Mouse (Mus musculus): Measurements from ENCODE around the gene Slc35g1.
"Not testable (repeated sequence)": the region's sequence is repeated elsewhere in the genome, so short reads cannot be mapped to it uniquely, and the experiment has no call there.

Gene Slc35g1

DNA sequence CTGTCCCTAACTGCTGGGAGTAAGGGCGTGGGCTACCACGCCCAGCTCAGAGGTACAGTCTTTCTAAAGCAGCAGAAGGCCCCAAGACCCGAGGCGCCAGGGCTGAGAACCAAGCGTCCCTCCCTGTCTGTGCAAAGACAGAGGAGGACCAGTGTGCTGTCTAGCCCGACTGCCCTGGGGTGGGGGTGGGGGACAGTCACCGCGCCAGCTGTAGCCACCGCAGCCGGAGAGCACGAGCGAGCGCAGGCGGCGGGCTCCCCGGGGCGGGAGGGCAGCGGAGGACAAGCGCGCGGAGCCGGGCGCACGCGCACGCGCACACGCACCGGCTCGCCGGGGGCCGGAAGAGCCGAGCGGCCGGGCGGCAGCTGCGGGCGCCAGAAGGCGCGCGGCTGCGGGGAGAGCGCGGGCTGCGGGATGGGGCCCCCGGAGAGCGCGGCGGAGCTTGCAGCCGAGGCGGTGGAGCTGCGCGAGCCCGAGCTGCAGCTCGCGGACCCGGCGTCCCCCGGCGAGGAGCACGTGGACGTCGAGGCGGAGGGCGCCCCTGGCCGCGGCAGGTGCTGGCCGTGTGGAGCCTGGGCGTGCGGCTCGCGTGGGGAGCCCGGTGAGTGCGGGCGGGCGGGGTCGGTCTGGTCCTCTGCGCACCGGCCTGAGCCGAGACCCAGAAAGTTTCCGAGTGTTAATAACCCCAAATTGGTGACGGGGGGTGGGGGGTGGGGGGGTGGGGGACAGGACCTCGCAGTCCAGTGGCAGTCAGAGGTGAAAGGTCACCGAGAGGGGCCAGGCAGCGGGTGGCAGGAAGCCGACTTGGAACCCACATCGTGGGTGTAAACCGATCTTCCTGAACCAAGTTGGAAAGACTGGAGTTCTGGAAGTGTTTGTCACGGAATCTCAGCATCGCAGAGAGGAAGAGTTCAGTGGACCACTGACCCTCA, at the start of gene Slc35g1:
Slc35g1 (plus strand) TSS at position 280 of the 932 bp plus-strand sequence.
- peak in 1 of 2 experiments; percentile 48 for DNase-seq (ENCODE audit: low spot score in 2 of 2)

DNA sequence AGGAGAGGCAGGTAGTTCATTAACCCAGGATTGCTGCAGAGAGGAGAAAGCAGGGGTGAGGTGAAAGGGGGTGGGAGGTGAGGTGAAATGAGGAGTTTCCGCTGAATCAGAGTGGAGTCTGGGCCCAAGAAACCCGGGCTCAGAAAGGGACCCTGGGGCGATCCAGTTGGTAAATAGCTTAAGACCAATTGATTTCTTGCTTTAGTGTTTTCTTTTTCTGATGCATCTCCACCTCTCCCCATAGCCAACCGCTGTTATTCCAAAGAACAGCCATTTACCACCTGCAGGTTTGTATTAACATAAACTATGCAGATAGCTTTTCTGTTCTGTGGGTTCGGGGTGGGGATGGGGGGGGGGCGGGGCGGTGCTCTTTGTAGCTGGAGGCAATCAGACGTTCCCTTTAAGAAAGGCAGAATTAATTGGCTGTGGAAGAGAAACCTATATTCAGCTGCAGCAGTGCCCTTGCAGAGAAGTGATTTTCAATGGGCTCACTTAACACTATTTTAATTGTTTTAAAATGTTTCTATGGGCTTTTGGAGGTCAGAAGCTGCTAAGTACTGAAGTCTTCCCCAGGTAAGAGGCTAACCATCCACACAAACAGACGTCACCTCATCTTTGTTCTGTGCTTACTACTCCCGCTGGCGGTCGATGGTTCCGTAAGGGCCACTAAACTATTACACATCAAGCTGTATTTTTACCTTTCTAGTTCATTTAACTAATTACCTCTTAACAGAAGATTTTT, 47.3 kb upstream of the Slc35g1 start:
- DNase-seq (ENCODE audit: low spot score in 2 of 2), result no peak

DNA sequence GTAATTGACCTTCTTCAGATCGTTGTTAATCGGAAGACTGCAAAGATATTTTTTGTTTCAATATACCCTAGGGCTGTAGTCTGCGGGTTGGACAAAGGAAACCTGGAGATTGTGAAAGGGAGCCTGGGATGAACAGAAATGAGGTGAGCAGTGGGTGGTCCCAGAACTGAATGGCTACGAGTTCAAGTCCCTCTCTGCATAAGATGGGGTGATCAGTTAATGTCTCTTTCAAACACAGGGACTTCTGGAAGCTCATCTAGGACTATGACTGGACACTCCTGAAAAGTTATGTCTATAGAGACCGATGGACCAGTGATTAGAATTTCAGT, 46.8 kb upstream of the Slc35g1 start:
- DNase-seq (ENCODE audit: low spot score in 2 of 2), result no peak

DNA sequence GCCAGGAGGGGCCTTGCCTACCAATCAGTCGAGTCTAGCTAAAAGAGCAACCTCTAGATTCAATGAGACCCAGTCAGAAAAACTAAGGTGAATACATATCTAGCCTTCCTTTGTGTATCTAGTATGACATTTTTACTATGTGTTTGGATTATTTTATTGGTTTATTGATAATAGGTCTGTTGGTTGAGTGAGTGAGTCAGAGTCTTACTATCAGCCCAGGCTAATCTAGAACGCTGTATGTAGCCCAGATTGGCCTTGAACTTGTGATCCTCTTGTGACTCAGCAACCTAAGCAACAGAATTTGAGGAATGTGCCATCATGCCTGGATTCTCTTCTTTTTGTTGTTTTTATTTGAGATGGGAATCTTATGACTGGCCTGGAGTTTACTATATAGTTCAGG, 44.6 kb upstream of the Slc35g1 start:
- DNase-seq (ENCODE audit: low spot score in 2 of 2), result no peak

DNA sequence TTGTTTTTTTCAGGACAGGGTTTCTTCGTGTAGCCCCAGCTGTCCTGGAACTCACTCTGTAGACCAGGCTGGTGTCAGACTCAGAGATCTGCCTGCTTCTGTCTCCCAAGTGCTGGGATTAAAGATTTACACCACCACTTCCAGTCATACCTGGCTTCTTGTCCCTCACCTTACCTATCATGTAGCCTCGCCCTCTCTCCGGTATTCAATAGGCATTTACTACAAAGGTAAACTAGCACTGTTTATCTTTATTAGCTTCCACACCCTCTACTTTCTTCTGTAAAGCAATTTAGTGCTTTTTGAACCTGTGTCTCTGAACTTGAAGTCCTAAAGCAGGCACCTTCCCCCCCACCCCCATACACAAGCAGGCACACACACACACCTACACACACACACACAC, 44.1 kb upstream of the Slc35g1 start:
- no peak for DNase-seq (ENCODE audit: low spot score in 2 of 2)

DNA sequence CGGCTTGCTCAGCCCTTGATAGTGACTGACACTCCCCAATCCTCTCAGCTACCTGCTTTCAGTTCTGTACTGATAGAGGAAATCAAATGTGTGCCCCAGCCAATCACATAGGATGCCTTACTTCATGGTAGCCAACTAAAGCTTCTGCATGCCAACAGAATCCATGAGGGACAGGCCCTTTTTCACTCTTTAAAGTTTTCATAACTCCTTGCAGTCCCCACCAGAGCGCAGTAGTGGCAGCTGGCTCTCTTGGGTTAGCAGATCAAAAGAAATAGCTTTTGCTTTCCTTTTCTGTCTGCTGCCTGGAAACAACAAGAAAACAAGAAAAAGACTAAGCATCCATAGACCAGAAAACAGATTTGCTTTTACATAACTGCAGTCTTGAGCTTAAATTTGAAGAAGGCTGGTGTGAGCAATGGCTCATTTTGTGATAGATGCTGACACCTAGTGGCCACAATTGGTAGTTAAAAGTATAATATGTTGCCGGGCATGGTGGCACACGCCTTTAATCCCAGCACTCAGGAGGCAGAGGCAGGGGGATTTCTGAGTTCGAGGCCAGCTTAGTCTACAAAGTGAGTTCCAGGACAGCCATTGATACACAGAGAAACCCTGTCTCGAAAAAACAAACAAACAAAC, 43.2 kb upstream of the Slc35g1 start:
- no peak for DNase-seq (ENCODE audit: low spot score in 2 of 2)

DNA sequence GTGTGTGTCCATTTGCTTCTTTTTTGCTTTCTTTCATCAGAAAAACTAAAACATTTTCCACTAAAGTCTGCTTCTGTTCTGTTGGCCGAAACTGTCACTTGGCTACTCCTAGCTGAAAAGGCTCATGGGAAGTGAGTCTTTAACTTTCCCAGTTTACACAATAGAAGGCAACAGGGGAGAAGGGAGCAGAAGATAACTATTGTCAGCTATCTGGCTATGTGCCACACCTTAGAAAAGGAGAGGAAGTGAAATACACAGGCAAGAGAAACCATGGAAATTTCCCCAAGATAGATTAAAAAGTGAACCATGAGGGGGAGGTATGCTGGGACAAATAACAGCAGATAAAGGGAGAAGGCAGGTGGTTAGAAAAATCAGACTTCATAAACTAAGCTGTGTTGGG, 41.5 kb upstream of the Slc35g1 start:
- DNase-seq (ENCODE audit: low spot score in 2 of 2), result no peak

DNA sequence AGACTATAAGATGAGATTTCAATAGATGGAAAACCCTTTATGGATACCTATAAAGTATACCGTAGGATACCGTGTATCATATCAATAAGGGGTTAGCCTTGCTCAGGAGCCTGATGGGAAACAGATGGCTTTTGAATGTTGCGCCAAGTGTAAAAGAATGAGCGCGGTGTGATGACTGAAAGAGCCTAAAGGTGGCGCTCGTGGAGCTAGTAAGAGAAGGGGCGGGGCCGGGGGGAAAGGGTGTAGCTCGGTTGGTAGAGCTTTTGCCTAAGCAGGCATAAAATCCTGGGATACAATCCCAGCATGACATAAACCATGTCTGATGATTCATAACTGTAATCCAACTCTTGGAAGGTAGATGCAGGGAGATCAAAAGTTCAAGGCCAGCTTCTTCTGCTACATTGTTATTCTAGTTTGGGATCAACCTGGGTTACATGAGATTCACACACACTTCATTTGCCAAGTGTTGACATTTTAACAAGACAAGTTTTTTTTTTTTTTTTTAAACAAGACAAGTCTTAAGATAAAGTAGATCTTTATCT, 40.9 kb upstream of the Slc35g1 start:
- DNase-seq (ENCODE audit: low spot score in 2 of 2), result no peak

DNA sequence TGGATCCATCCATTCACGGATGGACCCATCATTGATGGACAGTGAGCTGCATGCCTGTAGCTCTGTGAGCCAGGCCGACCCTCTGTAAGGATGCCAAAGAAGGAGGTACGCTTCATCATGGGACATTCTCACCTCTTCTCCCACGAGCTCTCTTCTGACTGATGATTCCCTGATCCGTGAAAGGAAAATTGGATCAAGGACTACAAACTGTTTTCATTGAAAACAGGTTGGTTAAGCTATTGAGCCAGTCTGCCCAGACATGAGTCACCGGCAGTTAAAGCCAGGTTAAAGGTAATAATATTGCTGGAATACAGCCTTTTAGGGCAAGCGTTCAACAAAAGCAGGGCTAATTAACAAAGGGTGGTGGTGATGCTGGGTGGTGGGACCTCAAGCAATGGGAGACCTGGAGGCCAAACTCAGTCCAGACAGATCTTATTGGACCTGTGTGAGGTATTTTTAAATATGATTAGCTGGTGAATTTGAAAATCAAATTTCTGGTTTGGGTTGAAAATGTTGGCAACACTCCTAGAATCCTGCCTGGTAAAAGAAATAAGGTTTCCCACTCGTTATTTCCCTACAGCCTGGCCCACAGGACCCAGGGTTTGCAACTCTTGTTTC, 39.5 kb upstream of the Slc35g1 start:
- peak in 1 of 2 experiments; percentile 19 for DNase-seq (ENCODE audit: low spot score in 2 of 2)

DNA sequence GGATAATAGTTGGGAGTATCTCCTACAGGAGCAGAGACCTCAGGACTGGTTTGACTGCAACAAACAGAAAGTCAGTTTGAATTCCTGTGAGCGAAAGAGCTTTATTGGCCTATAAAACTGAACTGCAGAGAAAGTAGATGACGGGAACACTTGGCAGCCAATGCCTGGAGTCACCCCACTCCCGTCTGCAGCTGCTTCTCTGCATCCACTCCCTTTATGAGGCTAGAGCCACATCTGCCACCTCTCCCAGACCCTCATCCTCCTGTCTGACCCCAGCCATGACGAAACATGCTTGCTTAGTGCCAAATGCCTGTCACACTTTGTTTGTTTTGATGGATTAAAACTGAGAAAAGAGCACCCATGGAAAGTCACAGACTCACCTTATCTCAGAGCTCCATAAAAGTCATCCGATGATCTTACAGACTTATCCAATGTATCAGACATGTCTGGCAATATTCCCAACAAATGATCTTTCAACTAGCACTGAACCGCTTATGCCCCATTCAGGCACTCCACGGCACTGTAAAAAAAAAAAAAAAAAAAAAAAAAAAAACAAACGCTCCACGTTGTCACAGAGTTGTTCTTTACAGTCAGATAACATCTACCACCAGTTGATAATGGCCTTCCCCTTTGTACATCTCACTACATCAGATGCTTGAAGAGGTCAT, 37.7 kb upstream of the Slc35g1 start:
- DNase-seq (ENCODE audit: low spot score in 2 of 2), result no peak

DNA sequence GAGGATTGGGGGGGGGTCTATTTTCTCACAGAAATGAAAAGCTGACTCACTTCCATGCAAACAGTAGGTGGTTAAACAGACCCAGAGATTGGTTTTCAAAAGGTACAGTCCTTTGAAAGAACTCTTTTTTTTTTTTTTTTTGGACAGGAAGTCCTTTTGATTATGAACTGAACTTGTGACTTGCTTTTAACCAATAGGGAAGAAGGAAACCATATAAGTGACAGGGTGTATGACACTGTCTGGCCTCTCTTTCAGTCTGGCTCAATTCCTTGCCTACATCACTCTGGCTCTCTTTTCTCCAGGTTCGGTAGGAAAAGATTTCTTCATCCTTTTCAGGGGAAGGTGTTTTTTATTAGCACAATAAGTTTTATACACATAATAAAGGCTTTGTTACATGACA, 36.5 kb upstream of the Slc35g1 start:
- no peak for DNase-seq (ENCODE audit: low spot score in 2 of 2)

DNA sequence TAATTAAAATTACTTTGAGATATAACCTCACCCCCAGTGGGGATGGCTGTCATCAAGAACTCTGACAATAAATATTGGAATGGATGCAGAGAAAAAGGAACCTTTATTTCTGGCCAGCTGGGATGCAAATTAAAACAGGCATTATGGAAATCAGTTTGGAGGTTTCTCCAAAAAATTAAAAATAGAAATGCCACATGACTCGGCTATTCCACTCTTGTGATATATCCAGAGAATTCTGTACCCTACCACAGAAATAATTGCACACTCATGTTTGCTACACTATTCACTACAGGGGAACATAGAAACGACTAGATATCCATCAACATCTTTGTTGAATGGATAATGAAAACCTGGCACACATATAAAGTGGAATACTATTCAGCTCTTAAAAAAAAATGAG, 33.9 kb upstream of the Slc35g1 start:
- no peak for DNase-seq (ENCODE audit: low spot score in 2 of 2)

DNA sequence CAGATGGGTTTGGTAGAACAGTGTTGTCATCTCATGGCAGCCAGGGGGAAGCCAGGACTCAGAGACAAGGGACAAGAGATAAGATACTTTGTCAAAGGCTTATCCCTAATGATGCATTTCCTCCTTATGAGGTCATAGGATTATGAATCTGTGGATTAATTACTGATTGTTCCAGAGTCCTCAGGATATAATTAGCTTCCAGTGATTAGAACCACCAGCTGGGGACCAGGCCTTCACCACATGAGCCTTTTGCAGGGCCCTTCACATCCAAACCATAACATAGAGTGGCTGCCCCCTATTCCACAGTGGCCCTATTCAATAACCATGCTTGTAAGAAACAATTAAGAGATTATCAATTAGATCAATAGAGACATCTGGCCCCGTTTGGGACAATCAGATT, 32.4 kb upstream of the Slc35g1 start:
- DNase-seq (ENCODE audit: low spot score in 2 of 2), result no peak

DNA sequence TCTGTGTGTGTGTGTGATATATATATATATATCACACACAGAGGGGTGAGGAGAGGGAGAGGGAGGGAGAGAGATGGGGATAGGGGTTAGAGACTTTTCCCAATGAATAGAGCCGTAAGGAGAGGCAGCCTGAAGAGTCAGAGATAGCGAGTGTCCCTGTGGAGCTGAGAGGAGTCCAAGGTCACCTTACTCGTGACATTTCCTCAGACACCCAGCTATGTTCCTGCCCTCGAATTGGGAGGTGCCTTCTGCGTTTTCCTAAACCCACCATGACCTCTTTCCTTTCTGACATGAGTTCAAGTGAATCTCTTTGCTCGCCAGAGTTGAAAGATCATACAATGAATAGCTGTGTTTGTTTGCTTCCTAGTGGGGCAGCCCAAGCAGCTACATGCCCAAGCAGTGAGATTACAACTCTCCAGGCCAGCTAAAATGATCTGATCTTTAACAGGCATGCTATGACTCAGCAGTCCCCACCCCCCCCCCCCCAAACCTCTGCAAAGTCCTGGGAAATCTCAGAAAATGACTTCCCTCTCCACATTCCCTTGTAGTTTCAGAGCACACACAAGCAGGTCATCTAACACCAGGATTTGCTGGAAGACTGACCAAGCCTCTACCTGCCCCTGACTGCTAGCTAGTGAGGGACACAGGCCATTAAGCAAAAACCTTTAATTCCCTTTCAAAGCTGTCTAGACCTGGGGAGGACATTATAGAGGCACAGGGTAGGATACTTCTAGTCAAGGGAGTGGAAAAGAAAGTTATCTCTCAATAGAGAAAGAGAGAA, 31.7 kb upstream of the Slc35g1 start:
- no peak for DNase-seq (ENCODE audit: low spot score in 2 of 2)

DNA sequence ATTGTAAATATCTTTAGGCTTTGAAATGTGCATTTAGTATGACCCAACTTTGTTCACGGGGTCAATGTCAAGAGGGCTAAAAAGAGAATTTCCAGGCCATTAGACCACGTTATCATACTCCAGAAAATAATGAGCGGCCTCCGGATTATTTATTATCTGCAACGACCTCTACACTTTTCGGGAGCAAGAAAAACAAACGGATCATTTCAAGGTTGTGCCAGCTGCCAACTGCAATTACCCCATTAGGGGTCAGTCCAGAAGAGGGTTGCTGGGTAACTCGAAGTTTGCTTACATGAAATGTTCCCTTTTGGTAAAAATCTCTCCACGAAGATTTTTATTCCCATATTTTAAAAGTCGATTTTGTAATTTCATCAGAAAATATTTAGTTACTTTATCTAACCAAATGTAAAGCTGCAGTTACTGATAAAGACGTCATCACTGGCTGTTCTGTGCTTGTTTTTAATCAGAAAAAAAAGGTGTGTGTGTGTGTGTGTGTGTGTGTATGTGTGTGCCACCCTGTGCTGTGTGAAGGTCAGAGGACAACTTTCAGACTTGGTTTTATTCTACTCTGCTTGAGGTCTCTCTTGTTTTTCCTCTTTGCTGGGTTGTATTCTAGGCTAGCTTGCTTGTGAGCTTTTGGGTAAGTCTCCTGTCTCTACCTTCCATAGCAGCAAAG, 30.7 kb upstream of the Slc35g1 start:
- DNase-seq (ENCODE audit: low spot score in 2 of 2), result no peak

DNA sequence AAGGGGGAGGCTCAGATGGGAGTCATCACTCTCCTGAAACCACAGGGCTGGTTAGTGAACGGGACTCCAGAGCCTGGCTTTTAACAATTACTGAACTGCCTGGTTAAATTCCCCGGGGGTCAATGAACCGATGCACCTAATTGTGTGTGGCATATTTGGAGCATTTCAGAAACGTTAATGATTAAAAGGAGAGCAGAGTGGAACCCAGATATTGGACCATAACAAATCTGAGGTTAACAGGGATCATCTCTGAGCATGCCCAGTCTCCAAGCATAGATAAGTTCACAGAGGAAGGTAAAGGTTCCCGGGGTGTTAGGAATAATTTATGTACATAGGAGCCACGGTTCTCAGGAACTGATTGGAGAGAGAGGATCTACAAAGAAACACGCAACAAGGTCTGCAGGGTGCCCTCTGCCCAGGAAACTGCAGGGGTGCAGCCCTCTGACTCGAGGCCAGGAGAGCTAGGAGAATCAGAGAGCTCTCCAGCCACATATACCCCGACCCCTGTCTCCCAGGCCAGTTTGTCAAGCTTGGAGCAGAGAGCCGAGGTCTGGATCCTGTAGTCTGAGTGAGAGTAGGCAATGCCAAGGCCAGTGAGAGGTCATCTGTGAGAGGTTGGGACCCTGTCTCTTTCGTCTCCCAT, 23.2 kb upstream of the Slc35g1 start:
- DNase-seq (ENCODE audit: low spot score in 2 of 2), result no peak

DNA sequence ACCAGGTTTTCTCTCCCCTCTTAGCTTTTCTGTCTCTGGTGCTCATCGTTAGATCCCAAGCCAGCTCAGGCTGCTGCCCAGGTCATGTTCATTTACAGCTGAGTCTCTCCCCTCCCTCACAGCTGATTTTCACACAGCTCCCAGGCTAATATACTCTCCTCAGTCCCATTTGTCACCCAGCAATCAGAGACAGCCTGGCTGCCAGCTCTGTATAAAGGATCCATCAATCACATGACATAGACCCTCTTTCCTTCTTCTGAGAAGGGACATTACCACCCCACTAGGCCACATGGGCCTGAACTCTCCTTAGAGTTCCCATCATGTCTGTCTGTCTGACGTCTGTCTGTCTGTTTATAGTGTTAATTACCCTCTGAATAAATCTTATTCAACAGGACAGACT, 22.4 kb upstream of the Slc35g1 start:
- DNase-seq (ENCODE audit: low spot score in 2 of 2), result no peak

DNA sequence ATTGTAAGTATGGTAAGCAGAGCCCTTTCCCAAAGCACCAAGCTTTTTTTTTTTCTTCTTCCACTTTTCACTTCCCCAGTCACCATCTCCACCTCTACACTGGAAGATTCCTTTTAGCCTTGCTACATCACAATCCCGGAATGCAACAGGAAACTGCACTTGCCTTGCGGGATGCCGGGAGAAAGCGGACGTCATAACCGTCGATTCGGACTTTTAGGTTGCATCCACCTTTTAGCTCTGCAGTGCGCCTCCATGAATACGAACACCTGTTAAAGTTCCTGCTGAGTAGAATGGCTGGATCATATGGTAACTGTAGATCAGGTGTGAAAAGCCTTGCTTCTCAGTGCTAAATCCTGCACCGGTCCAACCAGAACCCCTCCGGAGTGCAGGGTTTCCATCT, 12.0 kb upstream of the Slc35g1 start:
- no peak for DNase-seq (ENCODE audit: low spot score in 2 of 2)

DNA sequence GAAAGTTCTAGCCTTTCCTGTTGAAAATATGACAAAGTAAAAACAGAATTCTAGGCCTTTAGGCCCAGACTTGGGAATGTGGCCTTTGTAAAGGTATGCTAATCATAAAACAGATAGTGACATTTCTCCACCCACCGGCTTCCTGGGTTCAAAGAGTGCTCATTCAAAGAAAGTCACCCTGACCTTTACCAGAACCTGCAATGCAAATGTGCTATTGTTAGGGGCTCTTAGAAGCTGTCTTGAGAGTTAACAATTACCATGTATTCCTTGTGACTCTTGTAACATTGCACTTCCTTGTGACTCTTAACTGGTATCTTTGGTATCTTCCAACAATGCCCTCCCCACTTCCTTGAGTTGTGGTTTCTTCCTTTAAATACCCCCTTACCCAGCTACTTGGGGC, 8.8 kb upstream of the Slc35g1 start:
- not testable (repeated sequence) for DNase-seq (ENCODE audit: low spot score in 2 of 2)

DNA sequence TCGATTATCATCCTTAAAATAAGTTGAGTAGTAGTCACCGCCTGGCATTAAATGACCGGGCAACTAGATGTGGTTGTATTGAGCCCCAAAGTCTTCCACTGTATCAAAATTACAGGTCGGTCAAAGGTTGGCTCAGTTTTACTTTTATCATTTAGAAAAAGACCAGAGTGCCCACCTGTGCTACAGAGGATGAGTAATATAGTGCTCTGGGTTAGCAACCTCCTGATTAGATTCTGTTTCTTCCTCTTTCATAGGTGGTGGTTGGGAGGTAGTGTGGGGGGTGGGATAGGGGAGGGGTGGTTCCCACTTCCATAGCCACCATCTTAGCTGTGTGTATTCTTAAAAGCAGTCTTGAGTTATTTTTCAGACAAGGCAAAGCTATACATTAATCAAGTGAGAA, 7.9 kb upstream of the Slc35g1 start:
- no peak for DNase-seq (ENCODE audit: low spot score in 2 of 2)
